Mouse (Mus musculus): ENCODE results near the gene Rhog. TPM values are rescaled to one million over a fixed set of nuclear protein-coding genes. Genes with fewer than 3 reads are reported as not detected.
A peak's percentile ranks its signal among the peaks of the same experiment; 100 is the strongest.

Gene Rhog
- polyA plus RNA-seq, 1 experiment, result 95.2 TPM

GRCm38 (mm10) chr7:102222830-102223556, 32.9 kb downstream of the Rhog start:
- H3K4me3 ChIP-seq (replicated peaks; ENCODE audit: control insufficient read depth, low read depth, low read length), result peak overlapping the region; percentile 79
- TF ChIP-seq POLR2A (IDR thresholded peaks at IDR 0.05; ENCODE audit: borderline replicate concordance, control insufficient read depth, low read depth, low read length) (no peak), CTCF (IDR thresholded peaks at IDR 0.05; ENCODE audit: control insufficient read depth, insufficient read depth, low read length) (no peak)
- no peaks in the 10 kb centered on the region for H3K4me1 ChIP-seq (ENCODE audit: control insufficient read depth, insufficient read depth, low read length)
- WGBS, result 2% methylated on average over 31 of the region's 31 CpGs
- peak overlapping the region; percentile 65 for H3K27ac ChIP-seq (ENCODE audit: control insufficient read depth, insufficient read depth, low read depth, low read length, poor library complexity)

GRCm38 (mm10) chr7:102222336-102222735, 33.5 kb downstream of the Rhog start:
- no peak overlapping the region for H3K27ac ChIP-seq (ENCODE audit: control insufficient read depth, insufficient read depth, low read depth, low read length, poor library complexity)
- TF ChIP-seq POLR2A (IDR thresholded peaks at IDR 0.05; ENCODE audit: borderline replicate concordance, control insufficient read depth, low read depth, low read length) (no peak), CTCF (IDR thresholded peaks at IDR 0.05; ENCODE audit: control insufficient read depth, insufficient read depth, low read length) (peak; percentile 45)
- H3K4me3 ChIP-seq (replicated peaks; ENCODE audit: control insufficient read depth, low read depth, low read length), result no peak overlapping the region
- H3K4me1 ChIP-seq (ENCODE audit: control insufficient read depth, insufficient read depth, low read length), result no peaks in the 10 kb centered on the region
- WGBS, result under 1% methylated on average over 11 of the region's 13 CpGs

GRCm38 (mm10) chr7:102221899-102222298, 34.0 kb downstream of the Rhog start:
- TF ChIP-seq POLR2A (IDR thresholded peaks at IDR 0.05; ENCODE audit: borderline replicate concordance, control insufficient read depth, low read depth, low read length) (no peak), CTCF (IDR thresholded peaks at IDR 0.05; ENCODE audit: control insufficient read depth, insufficient read depth, low read length) (no peak)
- no peak overlapping the region for H3K4me3 ChIP-seq (replicated peaks; ENCODE audit: control insufficient read depth, low read depth, low read length)

DNA sequence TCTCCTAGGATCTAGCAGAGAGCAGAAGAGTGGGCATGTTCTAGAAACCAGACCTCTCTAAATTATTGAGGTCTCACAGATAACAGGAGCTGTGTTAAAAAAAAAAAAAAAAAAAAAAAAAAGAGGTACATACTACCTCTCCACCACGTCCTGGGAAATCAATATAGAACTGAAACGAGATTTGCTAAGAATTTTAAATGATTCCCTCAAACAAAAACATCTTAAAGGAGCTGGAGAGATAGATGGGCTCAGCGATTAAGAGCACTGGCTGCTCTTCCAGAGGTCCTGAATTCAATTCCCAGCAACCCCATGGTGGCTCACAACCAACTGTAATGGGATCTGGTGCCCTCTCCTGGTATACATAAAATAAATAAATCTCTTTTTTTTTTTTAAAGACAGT, 44.8 kb downstream of the Rhog start:
- no peak overlapping the region for H3K4me3 ChIP-seq (replicated peaks; ENCODE audit: control insufficient read depth, low read depth, low read length)
- WGBS, result 52% methylated on average over 3 of the region's 3 CpGs
- no peak overlapping the region for H3K27ac ChIP-seq (ENCODE audit: control insufficient read depth, insufficient read depth, low read depth, low read length, poor library complexity)
- TF ChIP-seq CTCF (IDR thresholded peaks at IDR 0.05; ENCODE audit: control insufficient read depth, insufficient read depth, low read length) (no peak), POLR2A (IDR thresholded peaks at IDR 0.05; ENCODE audit: borderline replicate concordance, control insufficient read depth, low read depth, low read length) (no peak)
- H3K4me1 ChIP-seq (ENCODE audit: control insufficient read depth, insufficient read depth, low read length), result peaks cover 3% of the 10 kb centered on the region

More at GRCm38 (mm10) chr7:102221899-102222298, 34.0 kb downstream of the Rhog start:
- Histone ChIP-seq H3K4me1 (ENCODE audit: control insufficient read depth, insufficient read depth, low read length) (no peaks in the 10 kb centered on the region), H3K27ac (ENCODE audit: control insufficient read depth, insufficient read depth, low read depth, low read length, poor library complexity) (no peak overlapping the region)
- 9% methylated on average over 1 of the region's 1 CpGs for whole genome bisulfite sequencing

DNA sequence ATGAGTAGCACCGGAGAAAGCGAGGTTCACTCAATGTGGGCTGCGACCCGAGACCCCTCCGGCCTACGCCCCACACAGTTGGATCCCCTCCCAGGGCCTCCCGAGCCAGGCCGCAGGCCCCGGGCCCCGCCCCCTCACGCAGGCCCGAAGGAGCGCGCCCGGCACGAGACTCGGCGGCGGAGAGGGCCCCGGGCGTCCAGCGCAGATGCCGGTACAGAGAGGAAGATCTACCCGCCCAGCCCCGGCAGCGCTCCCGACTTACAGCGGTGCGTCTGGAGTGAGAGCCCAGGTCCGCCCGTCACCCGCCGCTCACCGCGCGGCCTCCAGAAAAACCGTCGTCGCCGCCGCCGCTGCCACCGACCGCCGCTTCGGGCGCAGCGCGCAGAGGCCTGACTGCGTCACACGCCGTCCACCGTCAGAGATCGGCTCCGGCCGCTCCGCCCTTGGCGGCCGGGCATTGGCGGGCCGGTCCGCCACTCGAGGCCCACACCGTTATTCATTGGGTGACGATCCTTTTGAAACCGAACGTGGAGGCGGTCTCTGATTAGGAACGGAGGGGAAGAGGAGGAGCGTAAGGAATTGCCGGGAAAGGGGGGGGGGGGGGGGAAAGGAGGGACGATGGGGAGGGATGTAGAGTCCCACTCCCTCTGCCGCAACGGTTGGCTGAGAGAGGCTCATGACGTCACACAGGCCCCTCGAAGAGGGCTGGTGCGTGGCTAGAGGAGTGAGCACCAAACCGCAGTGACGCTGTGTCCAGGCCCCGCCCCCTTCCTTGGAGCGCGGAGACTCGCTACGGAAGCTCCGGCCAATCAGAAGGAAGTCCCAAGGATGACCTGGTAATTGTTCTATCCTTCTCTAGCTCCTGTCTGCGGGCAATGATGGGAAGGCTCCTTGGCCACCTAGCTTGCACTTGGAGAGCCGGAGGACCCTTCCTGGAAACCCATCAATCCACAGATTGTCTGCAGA, 45.8 kb downstream of the Rhog start, which contains the start of the genes Nup98 and Pgap2:
Nup98 (minus strand) TSS at position 421 of the 966 bp plus-strand sequence.
Pgap2 (plus strand) TSS at position 453 of the 966 bp plus-strand sequence.
- WGBS, result under 1% methylated on average over 83 of the region's 87 CpGs
- H3K4me3 ChIP-seq (replicated peaks; ENCODE audit: control insufficient read depth, low read depth, low read length), result peak within 1 kb of the TSS; percentile 98
- peak within 1 kb of the TSS; percentile 96 for H3K27ac ChIP-seq (ENCODE audit: control insufficient read depth, insufficient read depth, low read depth, low read length, poor library complexity)
- no peak for TF ChIP-seq CTCF (IDR thresholded peaks at IDR 0.05; ENCODE audit: control insufficient read depth, insufficient read depth, low read length)
- TF ChIP-seq POLR2A (IDR thresholded peaks at IDR 0.05; ENCODE audit: borderline replicate concordance, control insufficient read depth, low read depth, low read length), result peak; percentile 87
- peaks cover 3% of the 10 kb centered on the region for H3K4me1 ChIP-seq (ENCODE audit: control insufficient read depth, insufficient read depth, low read length)

DNA sequence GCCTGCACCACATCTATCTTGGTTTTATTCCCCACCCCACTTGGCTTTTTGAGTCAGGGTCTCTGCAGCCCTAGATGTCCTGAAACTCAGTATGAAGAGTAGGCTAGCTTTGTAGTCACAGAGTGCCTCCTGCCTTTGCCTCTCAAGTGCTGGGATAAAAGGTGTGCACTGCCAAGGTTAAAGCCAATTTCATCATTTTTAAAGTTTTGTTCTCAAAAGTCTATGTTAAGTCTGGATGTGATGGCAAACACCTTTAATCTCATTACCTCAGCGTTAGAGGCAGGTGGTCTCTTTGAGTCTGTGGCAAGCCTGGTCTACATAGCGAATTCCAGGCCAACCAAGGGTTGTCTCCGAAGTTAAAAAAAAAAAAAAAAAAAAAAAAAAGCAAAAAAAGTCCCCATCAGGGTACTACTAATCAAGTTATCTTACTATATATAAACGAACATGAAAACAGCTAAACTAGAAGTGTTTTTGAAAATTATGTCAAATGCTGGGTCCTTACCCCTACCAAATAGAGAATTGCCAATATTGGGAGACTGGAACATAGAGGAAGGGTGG, 47.0 kb downstream of the Rhog start:
- Histone ChIP-seq H3K4me1 (ENCODE audit: control insufficient read depth, insufficient read depth, low read length) (peaks cover 3% of the 10 kb centered on the region), H3K4me3 (replicated peaks; ENCODE audit: control insufficient read depth, low read depth, low read length) (peak overlapping the region; percentile 98), H3K27ac (ENCODE audit: control insufficient read depth, insufficient read depth, low read depth, low read length, poor library complexity) (no peak overlapping the region)
- 43% methylated on average over 4 of the region's 4 CpGs for WGBS
- TF ChIP-seq CTCF (IDR thresholded peaks at IDR 0.05; ENCODE audit: control insufficient read depth, insufficient read depth, low read length), result no peak

- TF ChIP-seq POLR2A (IDR thresholded peaks at IDR 0.05; ENCODE audit: borderline replicate concordance, control insufficient read depth, low read depth, low read length) (no peak), CTCF (IDR thresholded peaks at IDR 0.05; ENCODE audit: control insufficient read depth, insufficient read depth, low read length) (no peak)
- 52% methylated on average over 1 of the region's 1 CpGs for WGBS
- Histone ChIP-seq H3K4me3 (replicated peaks; ENCODE audit: control insufficient read depth, low read depth, low read length) (no peak overlapping the region), H3K27ac (ENCODE audit: control insufficient read depth, insufficient read depth, low read depth, low read length, poor library complexity) (no peak overlapping the region), H3K4me1 (ENCODE audit: control insufficient read depth, insufficient read depth, low read length) (peaks cover 3% of the 10 kb centered on the region)
These were observed 50.2 kb downstream of the Rhog start for GRCm38 (mm10) chr7:102205646-102206045.
